Mouse (Mus musculus): ENCODE measurements around the gene Zfp948. TPM values are rescaled to one million over a fixed set of nuclear protein-coding genes. Genes with fewer than 3 reads are reported as not detected.
A peak's percentile ranks its signal among the peaks of the same experiment; 100 is the strongest.
"Not testable (repeated sequence)": the region's sequence is repeated elsewhere in the genome, so short reads cannot be mapped to it uniquely, and the experiment has no call there.

The Zfp948 gene
- polyA plus RNA-seq, 1 experiment from 2014 or later = 10.4 TPM

DNA sequence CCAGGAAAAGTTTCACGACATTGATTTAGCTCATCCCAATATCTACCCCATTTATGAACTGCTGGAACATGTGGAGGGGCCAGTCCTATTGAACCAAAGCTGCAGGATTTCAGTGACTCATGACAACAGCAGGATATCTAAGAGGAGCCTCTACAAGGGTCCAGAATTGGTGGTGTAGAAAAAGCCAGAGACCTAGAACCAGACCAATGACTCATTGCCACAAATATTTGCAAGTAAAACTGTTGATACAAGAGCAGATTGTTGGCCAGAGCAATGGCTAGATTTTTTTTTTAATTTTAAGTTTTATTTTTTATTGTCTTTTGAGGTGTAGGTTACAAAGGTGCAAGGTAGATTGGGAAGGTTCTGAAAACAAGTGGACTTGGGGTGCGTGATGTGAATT is 18.7 kb downstream of the Zfp948 start:
- ATAC-seq (ENCODE audit: low FRiP score, low TSS enrichment) (no peak), DNase-seq (ENCODE audit: low spot score) (no peak)
- no peaks in the 10 kb centered on the region for H3K27me3 ChIP-seq (ENCODE audit: control insufficient read depth, insufficient read depth, low read length)
- TF ChIP-seq EP300 (optimal IDR thresholded peaks at IDR 0.05) (no peak), CTCF (IDR thresholded peaks at IDR 0.05; ENCODE audit: low read depth) (no peak)
- peaks cover 27% of the 10 kb centered on the region for H3K36me3 ChIP-seq (ENCODE audit: control insufficient read depth, insufficient read depth, low read length)
- no peak overlapping the region for H3K27ac ChIP-seq (replicated peaks)
- no peaks in the 10 kb centered on the region for H3K9me3 ChIP-seq (ENCODE audit: control insufficient read depth, low read length)
- WGBS = 96% methylated on average over 2 of the region's 2 CpGs
- H3K4me3 ChIP-seq (ENCODE audit: low read depth, low read length) = no peak overlapping the region
- no peak overlapping the region for H3K4me2 ChIP-seq (replicated peaks; ENCODE audit: low read depth)
- H3K4me1 ChIP-seq (replicated peaks; ENCODE audit: control insufficient read depth, insufficient read depth) = no peaks in the 10 kb centered on the region
- H3K9ac ChIP-seq (ENCODE audit: low read length) = no peak overlapping the region

DNA sequence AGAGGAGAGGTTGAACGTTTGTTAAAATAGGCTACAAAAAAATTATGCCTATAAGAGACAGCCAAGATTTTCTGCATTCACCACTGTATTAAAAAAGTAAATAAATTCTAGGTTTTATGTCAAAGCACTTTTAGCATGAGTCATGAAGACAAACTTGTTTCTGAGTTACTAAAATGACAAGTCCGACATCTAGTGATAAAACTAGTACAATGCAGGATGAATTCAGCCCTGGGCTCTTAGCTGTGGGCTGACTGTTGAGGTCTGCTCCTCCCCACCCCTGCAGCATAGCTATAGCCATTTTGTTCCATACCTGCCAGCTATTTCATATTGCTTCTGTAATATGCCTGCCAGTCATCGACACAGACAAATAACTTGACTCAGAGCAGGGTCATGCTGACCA is 49.5 kb downstream of the Zfp948 start:
- WGBS = 52% methylated on average over 3 of the region's 3 CpGs
- no peak overlapping the region for H3K9ac ChIP-seq (ENCODE audit: low read length)
- DNase-seq (ENCODE audit: low spot score) = no peak
- no peaks in the 10 kb centered on the region for H3K9me3 ChIP-seq (ENCODE audit: control insufficient read depth, low read length)
- no peak overlapping the region for H3K4me2 ChIP-seq (replicated peaks; ENCODE audit: low read depth)
- H3K4me1 ChIP-seq (replicated peaks; ENCODE audit: control insufficient read depth, insufficient read depth) = no peaks in the 10 kb centered on the region
- no peak overlapping the region for H3K27ac ChIP-seq (replicated peaks)
- H3K36me3 ChIP-seq (ENCODE audit: control insufficient read depth, insufficient read depth, low read length) = no peaks in the 10 kb centered on the region
- H3K27me3 ChIP-seq (ENCODE audit: control insufficient read depth, insufficient read depth, low read length) = no peaks in the 10 kb centered on the region
- no peak overlapping the region for H3K4me3 ChIP-seq (ENCODE audit: low read depth, low read length)
- no peak for ATAC-seq (ENCODE audit: low FRiP score, low TSS enrichment)
- TF ChIP-seq EP300 (optimal IDR thresholded peaks at IDR 0.05) (no peak), CTCF (IDR thresholded peaks at IDR 0.05; ENCODE audit: low read depth) (0 out of 2 replicates have a peak, but pooled peaks have one; percentile 8)

DNA sequence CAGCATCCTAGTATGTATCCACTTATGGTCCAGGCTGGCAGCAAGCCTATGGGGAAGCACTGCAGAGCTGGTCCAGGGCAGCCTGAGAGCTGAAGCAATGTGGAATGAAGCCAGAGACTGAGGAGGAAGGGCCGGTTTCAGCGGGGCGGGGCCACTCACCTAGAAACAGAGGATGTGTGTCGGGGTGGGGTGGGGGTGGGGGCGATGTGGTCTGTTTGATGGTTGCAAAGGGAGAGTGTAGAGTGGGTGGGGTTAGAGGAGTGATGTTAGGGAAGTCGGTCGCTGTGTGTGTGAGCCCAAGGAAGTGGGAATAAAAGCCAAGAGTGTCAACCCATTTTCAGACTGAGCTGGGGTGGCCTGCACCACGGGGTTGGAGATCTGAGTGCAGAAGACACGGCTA is 50.5 kb downstream of the Zfp948 start:
- TF ChIP-seq EP300 (optimal IDR thresholded peaks at IDR 0.05) = no peak
- no peak for TF ChIP-seq CTCF (IDR thresholded peaks at IDR 0.05; ENCODE audit: low read depth)
- ATAC-seq (ENCODE audit: low FRiP score, low TSS enrichment) (0 out of 2 replicates have a peak, but pooled peaks have one; percentile 53), DNase-seq (ENCODE audit: low spot score) (no peak)
- Histone ChIP-seq H3K9me3 (ENCODE audit: control insufficient read depth, low read length) (no peaks in the 10 kb centered on the region), H3K27ac (replicated peaks) (no peak overlapping the region), H3K4me3 (ENCODE audit: low read depth, low read length) (no peak overlapping the region), H3K27me3 (ENCODE audit: control insufficient read depth, insufficient read depth, low read length) (no peaks in the 10 kb centered on the region), H3K4me2 (replicated peaks; ENCODE audit: low read depth) (no peak overlapping the region), H3K9ac (ENCODE audit: low read length) (no peak overlapping the region), H3K4me1 (replicated peaks; ENCODE audit: control insufficient read depth, insufficient read depth) (no peaks in the 10 kb centered on the region), H3K36me3 (ENCODE audit: control insufficient read depth, insufficient read depth, low read length) (no peaks in the 10 kb centered on the region)
- WGBS = 4% methylated on average over 9 of the region's 9 CpGs

DNA sequence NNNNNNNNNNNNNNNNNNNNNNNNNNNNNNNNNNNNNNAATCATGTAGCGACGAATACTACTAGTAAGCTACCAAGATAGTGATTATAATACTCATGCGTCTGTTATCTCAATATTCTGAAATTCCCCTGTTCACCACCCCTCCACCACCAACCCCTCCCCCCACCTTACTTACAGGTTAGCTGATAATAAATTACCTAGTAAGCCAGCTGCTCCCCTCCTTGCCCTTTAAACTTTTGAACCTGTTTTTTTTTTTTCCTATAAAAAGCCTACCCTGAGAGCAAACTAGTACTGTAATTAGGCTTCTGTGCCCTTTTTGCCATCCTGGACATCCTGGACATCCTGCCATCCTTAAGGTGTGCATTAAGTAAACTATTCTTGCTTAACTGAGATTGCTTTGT is 56.8 kb downstream of the Zfp948 start:
- no peak overlapping the region for H3K4me3 ChIP-seq (ENCODE audit: low read depth, low read length)
- H3K9ac ChIP-seq (ENCODE audit: low read length) = no peak overlapping the region
- DNase-seq (ENCODE audit: low spot score) (no peak), ATAC-seq (ENCODE audit: low FRiP score, low TSS enrichment) (no peak)
- no peak overlapping the region for H3K27ac ChIP-seq (replicated peaks)
- H3K36me3 ChIP-seq (ENCODE audit: control insufficient read depth, insufficient read depth, low read length) = no peaks in the 10 kb centered on the region
- no peaks in the 10 kb centered on the region for H3K4me1 ChIP-seq (replicated peaks; ENCODE audit: control insufficient read depth, insufficient read depth)
- no peak overlapping the region for H3K4me2 ChIP-seq (replicated peaks; ENCODE audit: low read depth)
- H3K27me3 ChIP-seq (ENCODE audit: control insufficient read depth, insufficient read depth, low read length) = no peaks in the 10 kb centered on the region
- TF ChIP-seq CTCF (IDR thresholded peaks at IDR 0.05; ENCODE audit: low read depth) = no peak
- no peak for TF ChIP-seq EP300 (optimal IDR thresholded peaks at IDR 0.05)
- no CpG with 5 or more reads among the region's 3 CpGs for WGBS
- no peaks in the 10 kb centered on the region for H3K9me3 ChIP-seq (ENCODE audit: control insufficient read depth, low read length)

DNA sequence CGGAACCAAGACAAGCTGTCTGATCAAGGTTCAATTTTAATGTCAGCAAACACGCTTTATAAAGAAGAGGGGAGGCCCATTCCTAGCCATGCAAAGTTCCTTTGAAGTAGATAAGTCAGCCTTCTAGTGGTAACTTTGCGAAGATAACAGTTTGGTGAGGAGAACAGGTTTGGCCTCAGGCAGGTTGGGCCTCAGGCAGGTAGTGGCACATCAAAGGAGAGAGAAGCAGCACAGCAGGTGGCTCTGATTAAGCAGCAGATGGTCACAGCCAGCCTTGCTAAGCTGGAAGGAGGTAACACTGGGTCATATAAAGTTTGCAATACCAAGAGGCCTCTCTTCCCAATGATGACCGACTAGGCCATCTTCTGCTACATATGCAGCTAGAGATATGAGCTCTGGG is 69.0 kb downstream of the Zfp948 start:
- H3K4me3 ChIP-seq (ENCODE audit: low read depth, low read length); H3K36me3 ChIP-seq (ENCODE audit: control insufficient read depth, insufficient read depth, low read length); H3K9me3 ChIP-seq (ENCODE audit: control insufficient read depth, low read length); ATAC-seq (ENCODE audit: low FRiP score, low TSS enrichment); H3K27ac ChIP-seq (replicated peaks); H3K4me1 ChIP-seq (replicated peaks; ENCODE audit: control insufficient read depth, insufficient read depth); H3K4me2 ChIP-seq (replicated peaks; ENCODE audit: low read depth); H3K9ac ChIP-seq (ENCODE audit: low read length); DNase-seq (ENCODE audit: low spot score); H3K27me3 ChIP-seq (ENCODE audit: control insufficient read depth, insufficient read depth, low read length): not testable (repeated sequence)
- 61% methylated on average over 4 of the region's 4 CpGs for WGBS

Other genes starting within 250 kb of the Zfp948 start
- gene Zfp677, start 183.3 kb upstream of the Zfp948 start, polyA plus RNA-seq (2015; fragmentation: Nextera tagmentation; extraction: Ambion mirVana) = 2.0 and 2.2 TPM in 2 replicates
- gene Zfp54, start 143.8 kb upstream of the Zfp948 start, polyA plus RNA-seq (2015; fragmentation: Nextera tagmentation; extraction: Ambion mirVana) = 4.7 and 5.5 TPM in 2 replicates
- gene Zfp51, start 116.6 kb upstream of the Zfp948 start, polyA plus RNA-seq (2015; fragmentation: Nextera tagmentation; extraction: Ambion mirVana) = 7.9 and 8.7 TPM in 2 replicates
- gene Zfp53, start 78.0 kb upstream of the Zfp948 start, polyA plus RNA-seq (2015; fragmentation: Nextera tagmentation; extraction: Ambion mirVana) = 8.8 and 9.3 TPM in 2 replicates
- 3.5 and 3.6 TPM in 2 replicates for gene Zfp52, start 31.5 kb upstream of the Zfp948 start, polyA plus RNA-seq (2015; fragmentation: Nextera tagmentation; extraction: Ambion mirVana)
- 1.5 and 1.9 TPM in 2 replicates for gene Zfp983, start 83.6 kb downstream of the Zfp948 start, polyA plus RNA-seq (2015; fragmentation: Nextera tagmentation; extraction: Ambion mirVana)
- gene Gm10226, start 124.9 kb downstream of the Zfp948 start, polyA plus RNA-seq (2015; fragmentation: Nextera tagmentation; extraction: Ambion mirVana) = 3.4 and 3.7 TPM in 2 replicates
- 2.6 and 2.8 TPM in 2 replicates for gene Zfp760, start 140.7 kb downstream of the Zfp948 start, polyA plus RNA-seq (2015; fragmentation: Nextera tagmentation; extraction: Ambion mirVana)
- 2.5 TPM in 2 replicates for gene Zfp229, start 163.8 kb downstream of the Zfp948 start, polyA plus RNA-seq (2015; fragmentation: Nextera tagmentation; extraction: Ambion mirVana)